Mouse (Mus musculus) kidney, adult 2 months (tissue): Measurements from ENCODE around the gene Cpn1. TPM values are rescaled to one million over a fixed set of nuclear protein-coding genes. Genes with fewer than 3 reads are reported as not detected.

Source experiments
- DNase-seq: peaks from one replicate; pipeline ENCODE4 v3.0.0; 2021
- H3K27ac ChIP-seq: fragments of 200-500 bp; 2 replicates; pipeline ENCODE4 v1.5.1; 2012; ENCODE audit warnings: low read depth, low read length, control low read depth, inconsistent platforms; ENCODE audit not compliant: insufficient read depth
- H3K27me3 ChIP-seq: fragments of 200-500 bp; replicated peaks from 2 replicates; pipeline ENCODE4 v1.6.1; 2012; ENCODE audit warnings: mild to moderate bottlenecking, moderate library complexity, low read length, inconsistent platforms; ENCODE audit not compliant: control insufficient read depth, insufficient read depth
- H3K36me3 ChIP-seq: fragments of 200-500 bp; 2 replicates; pipeline ENCODE4 v1.6.1; 2012; ENCODE audit warnings: mild to moderate bottlenecking, moderate library complexity, low read length, inconsistent platforms; ENCODE audit not compliant: control insufficient read depth, insufficient read depth
- H3K4me1 ChIP-seq: fragments of 200-500 bp; 2 replicates; pipeline ENCODE4 v1.6.1; 2011; ENCODE audit warnings: low read length; ENCODE audit not compliant: control insufficient read depth, insufficient read depth
- H3K4me3 ChIP-seq: fragments of 200-500 bp; 2 replicates; pipeline ENCODE4 v1.5.1; 2011; ENCODE audit warnings: mild to moderate bottlenecking, low read depth, low read length, control low read depth; ENCODE audit not compliant: insufficient read depth
- CTCF ChIP-seq: fragments of 200-500 bp; conservative IDR thresholded peaks from 2 replicates; pipeline ENCODE4 v1.5.1; 2011; ENCODE audit warnings: low read depth, mild to moderate bottlenecking, control low read depth, low read length, moderate library complexity, mixed read lengths; ENCODE audit not compliant: insufficient read depth, insufficient read length
- POLR2A ChIP-seq: fragments of 200-500 bp; IDR thresholded peaks from one replicate; pipeline ENCODE4 v1.6.1; 2011; ENCODE audit warnings: low read depth, low read length, control low read depth
- WGBS: fragments of 180-500 bp; shearing (Covaris S2); methylation state at CpG from one replicate; pipeline ENCODE4 v1.1.7; 2018; 5-methylcytosine and 5-hydroxymethylcytosine counted together
- polyA plus RNA-seq: library from polyadenylated mRNA; depleted of rRNA; stranded (reverse); fragments of >200 nt; gene quantifications from 2 replicates; pipeline ENCODE4 v1.2.3, GENCODE M21; 2012; rRNA removed

The Cpn1 gene
- polyA plus RNA-seq, 1 experiment: 103 TPM

DNA sequence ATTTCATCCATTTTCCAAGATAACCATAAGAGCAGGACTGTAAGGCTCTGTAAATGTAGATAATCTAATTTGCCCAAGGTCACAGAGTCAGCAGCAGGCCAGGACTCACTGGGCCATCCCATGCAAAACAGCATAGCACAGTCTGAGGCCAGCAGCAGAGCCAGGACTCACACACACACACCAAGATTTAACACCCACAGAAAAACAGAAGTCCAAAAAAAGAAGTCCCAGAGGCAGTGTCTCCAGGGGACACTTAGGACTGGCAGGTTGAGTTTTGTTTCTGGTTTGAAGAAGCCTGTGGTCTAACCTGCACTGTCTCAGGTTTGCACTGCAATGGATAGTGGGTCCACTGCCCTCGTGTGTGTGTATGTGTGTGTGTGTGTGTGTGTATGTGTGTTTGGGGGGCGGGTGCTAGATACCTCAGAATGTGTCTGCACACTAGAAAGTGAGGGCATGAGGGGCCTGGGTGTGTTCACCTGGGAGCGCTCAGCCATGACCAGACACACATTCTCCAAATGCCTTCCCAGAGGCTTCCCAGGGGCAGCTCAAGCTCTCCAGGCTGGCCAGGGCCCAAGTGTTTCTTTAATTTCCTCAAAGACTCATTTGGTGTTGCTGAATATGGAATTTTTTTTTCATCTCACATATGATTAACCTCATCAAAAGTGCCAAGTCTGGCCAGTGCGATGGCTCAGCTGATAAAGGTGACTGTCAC is 73.4 kb downstream of the Cpn1 start:
- peak; percentile 55 for DNase-seq
- TF ChIP-seq POLR2A: no peak
- no peak for TF ChIP-seq CTCF
- Histone ChIP-seq H3K27ac (no peak overlapping the region), H3K36me3 (no peaks in the 10 kb centered on the region), H3K4me3 (no peak overlapping the region), H3K27me3 (no peaks in the 10 kb centered on the region), H3K4me1 (peaks cover 12% of the 10 kb centered on the region; the same call in 1 of the 2 replicates)
- WGBS: 61% methylated on average over 4 of the region's 4 CpGs

DNA sequence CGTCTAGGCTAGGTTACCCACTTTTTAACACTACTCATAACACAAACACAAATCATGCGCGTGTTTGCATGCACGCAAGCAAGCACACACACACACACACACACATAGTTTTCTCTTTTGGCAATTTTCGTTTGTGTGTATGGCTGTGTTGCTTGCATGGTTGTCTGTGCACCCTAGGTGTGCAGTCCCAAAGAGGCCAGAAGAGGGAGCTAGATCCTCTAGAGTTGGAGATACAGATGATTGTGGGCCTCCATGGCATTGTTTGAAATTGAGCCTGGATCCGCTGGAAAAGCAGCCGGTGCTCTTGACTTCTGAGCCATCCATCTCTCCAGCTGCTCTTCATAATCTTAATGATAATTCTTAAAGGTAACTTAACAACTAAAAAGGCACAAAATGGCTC is 79.9 kb downstream of the Cpn1 start:
- Histone ChIP-seq H3K27me3 (no peaks in the 10 kb centered on the region), H3K36me3 (no peaks in the 10 kb centered on the region; the same call in 1 of the 2 replicates), H3K4me1 (no peaks in the 10 kb centered on the region), H3K27ac (no peak overlapping the region), H3K4me3 (no peak overlapping the region)
- DNase-seq: no peak
- TF ChIP-seq POLR2A (no peak), CTCF (peak; percentile 37)
- WGBS: 96% methylated on average over 7 of the region's 7 CpGs

Other genes starting within 250 kb of the Cpn1 start
- 10.2 and 12.7 TPM in 2 replicates for gene Cutc, start 233.6 kb downstream of the Cpn1 start, polyA plus RNA-seq
- 25.5 and 28.4 TPM in 2 replicates for gene Cox15, start 233.6 kb downstream of the Cpn1 start, polyA plus RNA-seq
- 158 and 166 TPM in 2 replicates for gene Abcc2, start 204.4 kb downstream of the Cpn1 start, polyA plus RNA-seq
- 13.9 and 15.5 TPM in 2 replicates for gene Dnmbp, start 46.4 kb downstream of the Cpn1 start, polyA plus RNA-seq
- gene Cyp2c23, start 42.7 kb upstream of the Cpn1 start, polyA plus RNA-seq: 39.3 and 48.7 TPM in 2 replicates
- 23.4 and 28.3 TPM in 2 replicates for gene Erlin1, start 83.2 kb upstream of the Cpn1 start, polyA plus RNA-seq
- 28.9 and 34.4 TPM in 2 replicates for gene Chuk, start 120.9 kb upstream of the Cpn1 start, polyA plus RNA-seq
- 7.9 and 9.9 TPM in 2 replicates for gene Cwf19l1, start 149.3 kb upstream of the Cpn1 start, polyA plus RNA-seq
- 19.7 and 28.1 TPM in 2 replicates for gene Bloc1s2, start 159.9 kb upstream of the Cpn1 start, polyA plus RNA-seq
- gene Pkd2l1, start 205.9 kb upstream of the Cpn1 start, polyA plus RNA-seq: 0.02 TPM in 1 of 2 replicates, not detected in the other
- gene Scd3, start 216.7 kb upstream of the Cpn1 start, polyA plus RNA-seq: 0.13 and 0.20 TPM in 2 replicates